34 mouse cellular contexts compared by ENCODE assay signal in genomic region chr8:121525111-121525818, GRCm38 (mm10). TPM values are rescaled to one million over a fixed set of nuclear protein-coding genes. Genes with fewer than 3 reads are reported as not detected.
DNase-seq lines count a peak whose midpoint lies in the region; ATAC-seq and TF ChIP-seq lines count a peak whose summit lies in the region.
"Had no signal": no experiment of that assay in that cellular context is flagged by ENCODE, and none has a peak within 500 bp of the region (broad histone marks: within the 10 kb centered on the region; RNA-seq: fewer than 3 reads in every experiment).

No protein-coding gene starts in this region.

- 48% methylated on average over 18 of the region's 18 CpGs for WGBS in lung, embryonic 16.5 days
- WGBS in lung, adult 2 months = 52% methylated on average over 18 of the region's 18 CpGs
- 67% methylated on average over 18 of the region's 18 CpGs for WGBS in kidney, embryonic 15.5 days
- 87% methylated on average over 18 of the region's 18 CpGs for WGBS in hindbrain, embryonic 10.5 days

- H3K4me1 ChIP-seq in lung, embryonic 16.5 days (replicated peaks; ENCODE audit: control insufficient read depth, insufficient read depth, low read length) = peaks cover 22% of the 10 kb centered on the region
- H3K4me1 ChIP-seq in lung, adult 2 months (ENCODE audit: control insufficient read depth, insufficient read depth, low read length) = no peaks in the 10 kb centered on the region
- peaks cover 32% of the 10 kb centered on the region for H3K4me1 ChIP-seq in kidney, embryonic 15.5 days
- peaks cover 16% of the 10 kb centered on the region for H3K4me1 ChIP-seq in hindbrain, embryonic 10.5 days (replicated peaks)
- H3K4me1 ChIP-seq: megakaryocyte, embryonic 14.5 days; midbrain, embryonic 13.5 days had no signal

- no peak overlapping the region for H3K4me3 ChIP-seq in lung, embryonic 16.5 days (ENCODE audit: low read length)
- no peak overlapping the region for H3K4me3 ChIP-seq in lung, adult 2 months (replicated peaks; ENCODE audit: extremely low read depth, low read depth, low read length)
- no peak overlapping the region for H3K4me3 ChIP-seq in kidney, embryonic 15.5 days (replicated peaks)
- no peak overlapping the region for H3K4me3 ChIP-seq in hindbrain, embryonic 10.5 days
- H3K4me3 ChIP-seq: limb, embryonic 13.5 days; megakaryocyte, embryonic 14.5 days; midbrain, embryonic 13.5 days had no signal

- H3K27ac ChIP-seq in lung, embryonic 16.5 days (ENCODE audit: low read length) = peak overlapping the region; percentile 36; the same call in 1 of the 2 replicates
- 0 out of 2 replicates have a peak overlapping the region, but pooled peaks have one; percentile 38 for H3K27ac ChIP-seq in kidney, embryonic 15.5 days
- H3K27ac ChIP-seq in hindbrain, embryonic 10.5 days = no peak overlapping the region
- H3K27ac ChIP-seq: hindbrain, embryonic 14.5 days; limb, embryonic 13.5 days; midbrain, embryonic 13.5 days had no signal

- no peak overlapping the region for H3K4me2 ChIP-seq in lung, embryonic 16.5 days (ENCODE audit: low read depth, low read length)
- no peak overlapping the region for H3K4me2 ChIP-seq in kidney, embryonic 15.5 days
- H3K4me2 ChIP-seq: heart, embryonic 11.5 days; hindbrain, embryonic 14.5 days; limb, embryonic 13.5 days; liver, embryonic 11.5 days; midbrain, embryonic 13.5 days had no signal

- no peaks in the 10 kb centered on the region for H3K9me3 ChIP-seq in lung, embryonic 16.5 days (ENCODE audit: control insufficient read depth, low read length)
- H3K9me3 ChIP-seq in kidney, embryonic 15.5 days (replicated peaks) = no peaks in the 10 kb centered on the region
- H3K9me3 ChIP-seq in hindbrain, embryonic 10.5 days = no peaks in the 10 kb centered on the region
- H3K9me3 ChIP-seq: limb, embryonic 13.5 days; midbrain, embryonic 13.5 days had no signal

- intact Hi-C loops in heart, postnatal 25 days (cut with DNase I) = no loop called here

- peak; percentile 37 for ATAC-seq in lung, embryonic 16.5 days (ENCODE audit: low read depth)
- ATAC-seq in kidney, embryonic 15.5 days (replicated peaks; ENCODE audit: low FRiP score) = no peak
- peak; percentile 60 for ATAC-seq in megakaryocyte progenitor cell, adult 5-6 weeks (replicated peaks; ENCODE audit: poor library complexity)
- ATAC-seq: forebrain, embryonic 14.5 days; intestine, postnatal 0 days; midbrain, embryonic 13.5 days had no signal

- H3K9ac ChIP-seq in lung, embryonic 16.5 days (ENCODE audit: low read length) = no peak overlapping the region
- no peak overlapping the region for H3K9ac ChIP-seq in kidney, embryonic 15.5 days
- H3K9ac ChIP-seq: hindbrain, embryonic 14.5 days; limb, embryonic 13.5 days; midbrain, embryonic 13.5 days had no signal

- peak; percentile 65 for DNase-seq in heart, adult 11 months
- no peak for DNase-seq in heart, postnatal 25 days (ENCODE audit: low spot score)
- no peak for DNase-seq in lung, adult 2 months
- DNase-seq in hindbrain, embryonic 10.5 days (ENCODE audit: low spot score) = no peak
- DNase-seq: adrenal gland, postnatal 10 days; cerebellum, adult 11 months; cerebellum, adult 9-10 months; cerebellum, postnatal 36 days; gastrocnemius, postnatal 14 days; heart, adult 18-20 months; heart, postnatal 4 days; thymus, postnatal 14 days had no signal

- no peak for TF ChIP-seq CTCF in lung, adult 2 months (IDR thresholded peaks at IDR 0.05; ENCODE audit: insufficient read depth, low read length)

- no peaks in the 10 kb centered on the region for H3K36me3 ChIP-seq in lung, embryonic 16.5 days (ENCODE audit: control insufficient read depth, insufficient read depth, low read length)
- no peaks in the 10 kb centered on the region for H3K36me3 ChIP-seq in kidney, embryonic 15.5 days
- no peaks in the 10 kb centered on the region for H3K36me3 ChIP-seq in hindbrain, embryonic 10.5 days
- H3K36me3 ChIP-seq: G1E; limb, embryonic 13.5 days; midbrain, embryonic 13.5 days had no signal

- TF ChIP-seq POLR2A in lung, adult 2 months (IDR thresholded peaks at IDR 0.05; ENCODE audit: borderline replicate concordance, extremely low read depth, low read depth, low read length) = no peak

- no peaks in the 10 kb centered on the region for H3K27me3 ChIP-seq in lung, embryonic 16.5 days (ENCODE audit: control insufficient read depth, insufficient read depth, low read depth, low read length)
- H3K27me3 ChIP-seq in kidney, embryonic 15.5 days = 0 out of 2 replicates have a peak, but pooled peaks cover 2% of the 10 kb centered on the region
- H3K27me3 ChIP-seq in hindbrain, embryonic 10.5 days (ENCODE audit: insufficient read depth, poor library complexity, severe bottlenecking) = 0 out of 2 replicates have a peak, but pooled peaks cover 5% of the 10 kb centered on the region
- H3K27me3 ChIP-seq: midbrain, embryonic 13.5 days had no signal

RNA-seq across cellular contexts. Expression of gene 1700018B08Rik, which starts 18.9 kb away (rescaled TPM):
- total RNA-seq in heart, postnatal 25 days (2021) = not detected
- not detected in 2 replicates for polyA plus RNA-seq in lung, embryonic 16.5 days (2015; fragmentation: Nextera tagmentation; extraction: Ambion mirVana)
- polyA plus RNA-seq in lung, adult 2 months (2012; rRNA removed) = not detected in 2 replicates
- polyA plus RNA-seq in kidney, embryonic 15.5 days (2015; fragmentation: Nextera tagmentation; extraction: Ambion mirVana) = not detected in 2 replicates
- total RNA-seq in megakaryocyte progenitor cell, adult 5-6 weeks (2015) = not detected in 2 replicates
- not detected in 2 replicates for total RNA-seq in megakaryocyte progenitor cell, adult 5-6 weeks (2017)
- 0.17 TPM in 1 of 2 replicates, not detected in the other for polyA plus RNA-seq in hindbrain, embryonic 10.5 days (2016; fragmentation: Nextera tagmentation; extraction: Ambion mirVana)
- total RNA-seq: adrenal gland, postnatal 10 days; G1E; gastrocnemius, postnatal 14 days; heart, adult 18-20 months; heart, postnatal 4 days; layer of hippocampus, postnatal 10 days; left cerebral cortex, adult 8-10 months; left cerebral cortex, postnatal 36 days; monocyte, adult 5-6 weeks had no signal
- polyA plus RNA-seq: embryonic facial prominence, embryonic 11.5 days; forebrain, embryonic 14.5 days; G1E; heart, embryonic 16.5 days; hindbrain, embryonic 14.5 days; intestine, postnatal 0 days; limb, embryonic 13.5 days; liver, embryonic 11.5 days; liver, embryonic 16.5 days; midbrain, embryonic 13.5 days; neural tube, embryonic 14.5 days; stomach, embryonic 14.5 days; urinary bladder, adult 2 months had no signal

RNA-seq across cellular contexts. Expression of gene Fbxo31, which starts 53.3 kb away (rescaled TPM):
- 100 to 1,000 TPM in 1 of 2 experiments, 10 to 100 TPM in 1; 93.0 to 105 TPM for total RNA-seq in heart, postnatal 25 days (2021)
- polyA plus RNA-seq in lung, embryonic 16.5 days (2015; fragmentation: Nextera tagmentation; extraction: Ambion mirVana) = 12.0 and 12.9 TPM in 2 replicates
- 48.2 and 49.9 TPM in 2 replicates for polyA plus RNA-seq in lung, adult 2 months (2012; rRNA removed)
- polyA plus RNA-seq in kidney, embryonic 15.5 days (2015; fragmentation: Nextera tagmentation; extraction: Ambion mirVana) = 16.6 and 17.5 TPM in 2 replicates
- 6.0 and 6.6 TPM in 2 replicates for total RNA-seq in megakaryocyte progenitor cell, adult 5-6 weeks (2015)
- total RNA-seq in megakaryocyte progenitor cell, adult 5-6 weeks (2017) = 6.9 and 7.1 TPM in 2 replicates
- polyA plus RNA-seq in hindbrain, embryonic 10.5 days (2016; fragmentation: Nextera tagmentation; extraction: Ambion mirVana) = 16.7 and 18.8 TPM in 2 replicates
